Mouse (Mus musculus): Measurements from ENCODE around the gene Cyp4f13. TPM values are rescaled to one million over a fixed set of nuclear protein-coding genes. Genes with fewer than 3 reads are reported as not detected.

Gene Cyp4f13
- 13.1 and 18.6 TPM in 2 replicates for total RNA-seq (2012; rRNA removed)
- total RNA-seq (2014; rRNA removed) = 9.7 and 11.9 TPM in 2 replicates
- 12.2 and 18.5 TPM in 2 replicates for polyA plus RNA-seq (2012; ENCODE audit: insufficient read length, low read depth)

GRCm38 (mm10) chr17:32947215-32947914 is at the start of gene Cyp4f13:
Gene Cyp4f13, minus strand, starts transcription at chr17:32947402.
- in situ Hi-C loops (cut with MboI; ENCODE audit: low pct_ligation_motif_present, low pct_unique_long_range_greater_than_20kb, low sequenced_read_pairs) = loop anchor here (5.0 kb wide), 1 partner anchor 40 kb away; no protein-coding TSS in a partner anchor

More at GRCm38 (mm10) chr17:32947215-32947914, at the start of gene Cyp4f13:
- Histone ChIP-seq H3K27me3 (replicated peaks) (no peaks in the 10 kb centered on the region), H3K9ac (ENCODE audit: insufficient read depth, low read depth) (peak within 1 kb of the TSS; percentile 92), H3K36me3 (replicated peaks in 1 of 2; ENCODE audit: control insufficient read depth in 1 of 2, insufficient read depth in 1 of 2, low read length in 1 of 2) (peaks cover 0 to 12% of the 10 kb centered on the region in 2 experiments), H3K4me1 (ENCODE audit: control insufficient read depth in 1 of 2, insufficient read depth in 2 of 2) (peaks cover 9 to 22% of the 10 kb centered on the region in 2 experiments), H3K79me2 (replicated peaks; ENCODE audit: control insufficient read depth, extremely low read depth, insufficient read depth, poor library complexity, severe bottlenecking) (no peaks in the 10 kb centered on the region), H3K4me3 (replicated peaks in 1 of 3; ENCODE audit: low read depth in 2 of 3, low read length in 2 of 3, poor library complexity in 1 of 3) (peak within 1 kb of the TSS; percentile 78 to 98 (median 80)), H3K27ac (ENCODE audit: insufficient read depth, low read depth) (no peak within 1 kb of the TSS), H3K9me3 (replicated peaks; ENCODE audit: low read length) (no peaks in the 10 kb centered on the region), H3K4me2 (ENCODE audit: insufficient read depth, low read depth, poor library complexity, severe bottlenecking) (peak within 1 kb of the TSS; percentile 86)
- TF ChIP-seq HCFC1 (IDR thresholded peaks at IDR 0.05; ENCODE audit: low read depth, low read length) = peak; percentile 72
- no peak for TF ChIP-seq MAX (IDR thresholded peaks at IDR 0.05; ENCODE audit: low read length)
- TF ChIP-seq JUN (IDR thresholded peaks at IDR 0.05; ENCODE audit: insufficient read depth, low read depth, low read length) = no peak
- no peak for TF ChIP-seq EP300 (IDR thresholded peaks at IDR 0.05; ENCODE audit: low read length)
- peak; percentile 84 for TF ChIP-seq POLR2A (IDR thresholded peaks at IDR 0.05; ENCODE audit: low read depth, low read length)
- TF ChIP-seq E2F4 (IDR thresholded peaks at IDR 0.05; ENCODE audit: insufficient replicate concordance, low read depth, low read length) = no peak
- TF ChIP-seq CTCF (conservative IDR thresholded peaks at IDR 0.05 in 1 of 2, IDR thresholded peaks at IDR 0.05 in 1 of 2; ENCODE audit: low read depth in 2 of 2, low read length in 2 of 2) = no peak
- TF ChIP-seq MYC (IDR thresholded peaks at IDR 0.05; ENCODE audit: low read depth, low read length) = no peak
- no peak for TF ChIP-seq JUND (conservative IDR thresholded peaks at IDR 0.05; ENCODE audit: low read depth, low read length)
- no peak for TF ChIP-seq SMC3 (IDR thresholded peaks at IDR 0.05; ENCODE audit: low read depth, low read length)
- no peak; the same call in 1 of the 2 replicates for TF ChIP-seq ZMIZ1 (IDR thresholded peaks at IDR 0.05; ENCODE audit: low read depth, low read length)
- no peak; the same call in 1 of the 2 replicates for TF ChIP-seq POLR2AphosphoS2 (IDR thresholded peaks at IDR 0.05; ENCODE audit: low read depth, low read length)
- TF ChIP-seq PAX5 (IDR thresholded peaks at IDR 0.05; ENCODE audit: low read length) = no peak
- peak; percentile 81 for TF ChIP-seq TBP (conservative IDR thresholded peaks at IDR 0.05; ENCODE audit: low read depth, low read length)
- TF ChIP-seq KAT2A (IDR thresholded peaks at IDR 0.05; ENCODE audit: insufficient replicate concordance, low read length) = peak; percentile 30; the same call in 1 of the 2 replicates
- peak; percentile 97 for TF ChIP-seq SIN3A (IDR thresholded peaks at IDR 0.05; ENCODE audit: low read length)
- no peak for TF ChIP-seq RAD21 (IDR thresholded peaks at IDR 0.05; ENCODE audit: low read depth, low read length)
- TF ChIP-seq MAZ (IDR thresholded peaks at IDR 0.05; ENCODE audit: low read depth, low read length) = peak; percentile 57; the same call in 1 of the 2 replicates
- no peak for TF ChIP-seq UBTF (IDR thresholded peaks at IDR 0.05; ENCODE audit: low read depth, low read length)
- TF ChIP-seq USF1 (IDR thresholded peaks at IDR 0.05; ENCODE audit: low read depth, low read length) = no peak
- peak; percentile 80 for TF ChIP-seq NELFE (IDR thresholded peaks at IDR 0.05; ENCODE audit: low read depth, low read length)
- no peak for TF ChIP-seq ZKSCAN1 (IDR thresholded peaks at IDR 0.05; ENCODE audit: borderline replicate concordance, low read depth, low read length)
- peak; percentile 70 for TF ChIP-seq BHLHE40 (IDR thresholded peaks at IDR 0.05; ENCODE audit: low read depth, low read length)
- no peak for TF ChIP-seq USF2 (conservative IDR thresholded peaks at IDR 0.05; ENCODE audit: low read depth, low read length)
- no peak for TF ChIP-seq ZNF384 (IDR thresholded peaks at IDR 0.05; ENCODE audit: low read depth, low read length)
- TF ChIP-seq GABPA (IDR thresholded peaks at IDR 0.05; ENCODE audit: insufficient replicate concordance, low read depth, low read length) = no peak
- TF ChIP-seq MAFK (IDR thresholded peaks at IDR 0.05; ENCODE audit: insufficient replicate concordance, low read length) = no peak
- TF ChIP-seq CHD2 (IDR thresholded peaks at IDR 0.05; ENCODE audit: low read length) = peak; percentile 61; the same call in 1 of the 2 replicates
- TF ChIP-seq TCF12 (IDR thresholded peaks at IDR 0.05; ENCODE audit: low read depth, low read length) = peak; percentile 80
- TF ChIP-seq CHD1 (IDR thresholded peaks at IDR 0.05; ENCODE audit: low read depth, low read length) = no peak
- no peak; the same call in 1 of the 2 replicates for TF ChIP-seq IRF4 (IDR thresholded peaks at IDR 0.05; ENCODE audit: low read depth, low read length)
- TF ChIP-seq RCOR1 (conservative IDR thresholded peaks at IDR 0.05; ENCODE audit: low read depth, low read length) = no peak
- TF ChIP-seq MEF2A (IDR thresholded peaks at IDR 0.05; ENCODE audit: borderline replicate concordance, low read depth, low read length) = peak; percentile 37; the same call in 1 of the 2 replicates
- no peak for TF ChIP-seq ZC3H11A (IDR thresholded peaks at IDR 0.05; ENCODE audit: low read depth, low read length)
- TF ChIP-seq NRF1 (IDR thresholded peaks at IDR 0.05; ENCODE audit: low read depth, low read length) = no peak
- TF ChIP-seq ELF1 (IDR thresholded peaks at IDR 0.05; ENCODE audit: low read depth, low read length) = peak; percentile 93
- TF ChIP-seq MXI1 (IDR thresholded peaks at IDR 0.05; ENCODE audit: low read depth, low read length) = peak; percentile 62; the same call in 1 of the 2 replicates
- peak; percentile 40; the same call in 1 of the 2 replicates for TF ChIP-seq ETS1 (conservative IDR thresholded peaks at IDR 0.05; ENCODE audit: low read depth, low read length)
- dilution Hi-C loops (cut with MboI; ENCODE audit: extremely low pct_ligation_motif_present, extremely low pct_unique_long_range_greater_than_20kb, low sequenced_read_pairs) = no loop called here
- DNase-seq (ENCODE audit: extremely low read depth) = peak; percentile 91

Data from CH12.LX (cell line).